Mouse (Mus musculus) brain, embryonic 14.5 days (tissue): ENCODE data around the gene Il10.

Experiments
- CTCF ChIP-seq: fragments of 200-500 bp; IDR thresholded peaks from 2 replicates; pipeline ENCODE4 v1.5.1; 2012; ENCODE audit warnings: inconsistent platforms, mild to moderate bottlenecking, moderate library complexity, borderline replicate concordance; ENCODE audit not compliant: insufficient read depth, insufficient read length; ENCODE audit errors: extremely low read depth
- POLR2A ChIP-seq: fragments of 200-500 bp; IDR thresholded peaks from 2 replicates; pipeline ENCODE4 v1.6.1; 2012; ENCODE audit warnings: mild to moderate bottlenecking, inconsistent platforms, borderline replicate concordance; ENCODE audit not compliant: poor library complexity, insufficient read depth, insufficient read length, severe bottlenecking; ENCODE audit errors: extremely low read depth

DNA sequence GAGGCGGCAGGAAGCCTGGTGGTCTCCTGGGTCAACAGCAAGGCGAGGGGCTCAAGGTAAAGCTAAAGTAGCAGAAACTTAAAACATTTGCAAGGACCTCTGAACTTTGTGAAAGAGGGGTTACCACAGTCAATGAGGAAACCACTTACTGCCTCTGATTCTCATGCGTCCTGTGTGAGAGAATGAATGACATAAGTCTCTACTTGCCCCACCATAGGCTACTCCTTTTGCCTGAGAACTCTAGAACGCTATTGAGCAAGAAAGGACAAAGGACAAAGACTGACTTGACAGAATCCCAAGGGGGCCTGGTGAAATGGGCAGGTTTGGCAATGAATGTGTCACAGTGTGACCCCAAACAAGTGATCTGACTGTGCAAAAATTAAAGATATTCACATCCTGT, 22.2 kb upstream of the Il10 start:
- no peak for TF ChIP-seq CTCF
- no peak for TF ChIP-seq POLR2A
